Mouse (Mus musculus): ENCODE data around the gene Actc1. TPM values are rescaled to one million over a fixed set of nuclear protein-coding genes. Genes with fewer than 3 reads are reported as not detected.

The Actc1 gene
- polyA plus RNA-seq, 1 experiment = 4.3 TPM

- H3K4me1 ChIP-seq (ENCODE audit: control insufficient read depth, insufficient read depth, insufficient read length, low read length) = no peaks in the 10 kb centered on the region
- no peaks in the 10 kb centered on the region for H3K36me3 ChIP-seq (ENCODE audit: control insufficient read depth, insufficient read depth, low read length)
- no peak for TF ChIP-seq CTCF (IDR thresholded peaks at IDR 0.05; ENCODE audit: extremely low read depth, insufficient read length, insufficient replicate concordance, low read depth, low read length)
- TF ChIP-seq POLR2A (IDR thresholded peaks at IDR 0.05; ENCODE audit: low read depth, low read length) = no peak
- no peak overlapping the region for H3K4me3 ChIP-seq (ENCODE audit: low read depth, low read length)
- H3K27me3 ChIP-seq (ENCODE audit: control insufficient read depth, insufficient read depth, low read length) = no peaks in the 10 kb centered on the region
- no peak overlapping the region for H3K27ac ChIP-seq (ENCODE audit: insufficient read depth, low read depth, low read length)
- 90% methylated on average over 7 of the region's 7 CpGs for WGBS
Observed at GRCm38 (mm10) chr2:114050150-114050549, 3.2 kb downstream of the Actc1 start.

DNA sequence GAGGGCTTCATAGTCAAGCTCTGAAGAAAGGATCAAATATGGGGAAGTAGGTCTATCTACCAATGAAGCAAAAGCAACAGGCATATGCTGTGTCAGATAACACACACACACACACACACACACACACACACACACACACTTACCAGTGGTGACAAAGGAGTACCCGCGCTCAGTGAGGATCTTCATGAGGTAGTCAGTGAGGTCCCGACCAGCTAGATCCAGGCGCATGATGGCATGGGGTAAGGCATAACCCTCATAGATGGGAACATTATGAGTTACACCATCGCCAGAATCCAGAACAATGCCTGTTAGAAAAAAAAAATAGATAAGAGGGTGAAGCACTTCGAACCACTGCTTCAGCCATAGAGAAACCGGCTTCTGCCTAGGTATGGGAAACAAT lies 4.0 kb downstream of the Actc1 start:
- Histone ChIP-seq H3K27ac (ENCODE audit: insufficient read depth, low read depth, low read length) (no peak overlapping the region), H3K36me3 (ENCODE audit: control insufficient read depth, insufficient read depth, low read length) (no peaks in the 10 kb centered on the region), H3K4me3 (ENCODE audit: low read depth, low read length) (no peak overlapping the region), H3K27me3 (ENCODE audit: control insufficient read depth, insufficient read depth, low read length) (no peaks in the 10 kb centered on the region), H3K4me1 (ENCODE audit: control insufficient read depth, insufficient read depth, insufficient read length, low read length) (no peaks in the 10 kb centered on the region)
- 89% methylated on average over 7 of the region's 7 CpGs for WGBS
- TF ChIP-seq CTCF (IDR thresholded peaks at IDR 0.05; ENCODE audit: extremely low read depth, insufficient read length, insufficient replicate concordance, low read depth, low read length) (no peak), POLR2A (IDR thresholded peaks at IDR 0.05; ENCODE audit: low read depth, low read length) (no peak)

- no peaks in the 10 kb centered on the region for H3K27me3 ChIP-seq (ENCODE audit: control insufficient read depth, insufficient read depth, low read length)
- H3K36me3 ChIP-seq (ENCODE audit: control insufficient read depth, insufficient read depth, low read length) = no peaks in the 10 kb centered on the region
- 84% methylated on average over 5 of the region's 5 CpGs for WGBS
- H3K4me3 ChIP-seq (ENCODE audit: low read depth, low read length) = no peak overlapping the region
- TF ChIP-seq CTCF (IDR thresholded peaks at IDR 0.05; ENCODE audit: extremely low read depth, insufficient read length, insufficient replicate concordance, low read depth, low read length) = no peak
- H3K4me1 ChIP-seq (ENCODE audit: control insufficient read depth, insufficient read depth, insufficient read length, low read length) = no peaks in the 10 kb centered on the region
- H3K27ac ChIP-seq (ENCODE audit: insufficient read depth, low read depth, low read length) = no peak overlapping the region
Observed at GRCm38 (mm10) chr2:114047960-114048611, 5.3 kb downstream of the Actc1 start.

DNA sequence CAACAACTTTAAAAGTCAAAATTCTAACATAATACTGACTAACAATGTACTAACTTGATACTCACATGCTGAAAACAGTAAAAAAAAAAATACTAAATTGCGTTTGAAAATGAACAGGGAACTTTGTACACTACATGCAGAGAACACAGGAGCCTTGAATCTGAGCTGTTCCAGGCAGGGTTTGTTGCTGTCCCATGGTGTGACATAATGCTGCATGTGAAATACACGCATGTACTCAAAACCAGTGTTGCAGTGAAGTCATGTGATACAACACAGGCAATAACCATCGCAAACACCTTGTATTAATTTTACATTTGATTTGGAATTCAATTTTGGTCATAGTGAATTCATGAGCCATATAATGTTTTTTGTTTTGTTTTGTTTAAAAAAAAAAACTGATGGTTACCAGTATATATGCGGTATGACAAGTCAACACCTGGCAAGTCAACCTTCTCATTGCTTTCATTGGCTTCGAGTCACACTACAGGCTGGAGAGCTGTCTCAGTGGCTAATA lies 7.1 kb downstream of the Actc1 start:
- no peak overlapping the region for H3K4me3 ChIP-seq (ENCODE audit: low read depth, low read length)
- no peaks in the 10 kb centered on the region for H3K27me3 ChIP-seq (ENCODE audit: control insufficient read depth, insufficient read depth, low read length)
- H3K36me3 ChIP-seq (ENCODE audit: control insufficient read depth, insufficient read depth, low read length) = no peaks in the 10 kb centered on the region
- no peak overlapping the region for H3K27ac ChIP-seq (ENCODE audit: insufficient read depth, low read depth, low read length)
- 92% methylated on average over 5 of the region's 5 CpGs for WGBS
- no peaks in the 10 kb centered on the region for H3K4me1 ChIP-seq (ENCODE audit: control insufficient read depth, insufficient read depth, insufficient read length, low read length)
- TF ChIP-seq CTCF (IDR thresholded peaks at IDR 0.05; ENCODE audit: extremely low read depth, insufficient read length, insufficient replicate concordance, low read depth, low read length) (no peak), POLR2A (IDR thresholded peaks at IDR 0.05; ENCODE audit: low read depth, low read length) (no peak)

DNA sequence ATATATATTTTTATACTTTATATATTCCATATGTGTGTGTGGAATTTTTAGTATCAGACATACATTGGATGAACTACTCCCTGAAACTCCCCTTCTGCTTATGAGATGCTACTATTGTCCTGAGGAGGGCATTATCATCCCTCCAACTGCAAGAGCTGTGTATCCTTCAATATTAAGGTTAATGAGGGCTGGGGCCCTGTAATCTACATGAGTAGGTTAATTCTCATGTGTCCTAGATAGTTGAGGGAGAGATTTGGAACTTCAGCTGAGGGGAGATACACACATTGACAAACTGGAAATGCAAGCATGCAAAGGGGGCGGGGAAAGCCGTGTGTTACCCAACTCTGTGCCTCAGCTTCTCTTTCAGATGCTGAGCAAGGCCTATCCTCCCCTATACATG lies 15.4 kb downstream of the Actc1 start:
- H3K4me1 ChIP-seq (ENCODE audit: control insufficient read depth, insufficient read depth, insufficient read length, low read length) = no peaks in the 10 kb centered on the region
- H3K4me3 ChIP-seq (ENCODE audit: low read depth, low read length) = no peak overlapping the region
- 72% methylated on average over 2 of the region's 2 CpGs for WGBS
- TF ChIP-seq CTCF (IDR thresholded peaks at IDR 0.05; ENCODE audit: extremely low read depth, insufficient read length, insufficient replicate concordance, low read depth, low read length) (no peak), POLR2A (IDR thresholded peaks at IDR 0.05; ENCODE audit: low read depth, low read length) (no peak)
- no peak overlapping the region for H3K27ac ChIP-seq (ENCODE audit: insufficient read depth, low read depth, low read length)
- H3K27me3 ChIP-seq (ENCODE audit: control insufficient read depth, insufficient read depth, low read length) = no peaks in the 10 kb centered on the region
- H3K36me3 ChIP-seq (ENCODE audit: control insufficient read depth, insufficient read depth, low read length) = no peaks in the 10 kb centered on the region

GRCm38 (mm10) chr2:114032259-114032658 lies 21.1 kb downstream of the Actc1 start:
- Histone ChIP-seq H3K36me3 (ENCODE audit: control insufficient read depth, insufficient read depth, low read length) (no peaks in the 10 kb centered on the region), H3K4me1 (ENCODE audit: control insufficient read depth, insufficient read depth, insufficient read length, low read length) (no peaks in the 10 kb centered on the region), H3K4me3 (ENCODE audit: low read depth, low read length) (no peak overlapping the region), H3K27ac (ENCODE audit: insufficient read depth, low read depth, low read length) (no peak overlapping the region), H3K27me3 (ENCODE audit: control insufficient read depth, insufficient read depth, low read length) (no peaks in the 10 kb centered on the region)
- TF ChIP-seq POLR2A (IDR thresholded peaks at IDR 0.05; ENCODE audit: low read depth, low read length) = no peak
- TF ChIP-seq CTCF (IDR thresholded peaks at IDR 0.05; ENCODE audit: extremely low read depth, insufficient read length, insufficient replicate concordance, low read depth, low read length) = no peak
- 28% methylated on average over 2 of the region's 2 CpGs for WGBS

GRCm38 (mm10) chr2:114023383-114023782 lies 30.0 kb downstream of the Actc1 start:
- TF ChIP-seq POLR2A (IDR thresholded peaks at IDR 0.05; ENCODE audit: low read depth, low read length) (no peak), CTCF (IDR thresholded peaks at IDR 0.05; ENCODE audit: extremely low read depth, insufficient read length, insufficient replicate concordance, low read depth, low read length) (no peak)
- H3K36me3 ChIP-seq (ENCODE audit: control insufficient read depth, insufficient read depth, low read length) = no peaks in the 10 kb centered on the region
- H3K27me3 ChIP-seq (ENCODE audit: control insufficient read depth, insufficient read depth, low read length) = no peaks in the 10 kb centered on the region
- no peaks in the 10 kb centered on the region for H3K4me1 ChIP-seq (ENCODE audit: control insufficient read depth, insufficient read depth, insufficient read length, low read length)
- H3K4me3 ChIP-seq (ENCODE audit: low read depth, low read length) = no peak overlapping the region
- 84% methylated on average over 6 of the region's 6 CpGs for WGBS
- no peak overlapping the region for H3K27ac ChIP-seq (ENCODE audit: insufficient read depth, low read depth, low read length)

Measured in small intestine, adult 2 months (tissue).